In the genomic region with DNA sequence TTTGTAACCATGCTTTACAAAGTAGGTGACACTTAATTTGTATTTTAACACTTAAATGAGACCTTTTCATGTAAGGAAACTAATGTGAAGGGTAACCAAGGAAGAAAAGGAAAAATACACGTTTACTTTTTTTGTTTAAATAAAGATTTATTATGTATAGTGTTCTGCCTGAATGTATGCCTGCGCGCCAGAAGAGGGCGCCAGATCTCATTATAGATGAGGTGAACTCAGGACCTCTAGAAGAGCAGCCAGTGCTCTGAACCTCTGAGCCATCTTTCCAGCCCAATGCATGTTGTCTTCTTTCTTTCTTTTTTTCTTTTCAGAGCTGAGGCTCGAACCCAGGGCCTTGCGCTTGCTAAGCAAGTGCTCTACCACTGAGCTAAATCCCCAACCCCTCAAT, we compare ENCODE assay signal across 10 mouse cellular contexts. TPM values are rescaled to one million over a fixed set of nuclear protein-coding genes. Genes with fewer than 3 reads are reported as not detected.
DNase-seq lines count a peak whose midpoint lies in the region; ATAC-seq and TF ChIP-seq lines count a peak whose summit lies in the region.
"Had no signal": no experiment of that assay in that cellular context is flagged by ENCODE, and none has a peak within 500 bp of the region (broad histone marks: within the 10 kb centered on the region; RNA-seq: fewer than 3 reads in every experiment).

No protein-coding gene starts in this region.

- no peak for DNase-seq in cerebellum, adult 2 months
- DNase-seq in cerebellum, adult 11 months = no peak
- DNase-seq in left cerebral cortex, postnatal 4 days = peak; percentile 7
- DNase-seq in left cerebral cortex, postnatal 14 days (ENCODE audit: low spot score in 2 of 2) = no peak
- peak; percentile 6 for DNase-seq in c-Kit-positive CD71-negative TER-119-negative erythroid progenitor cells, embryonic 14.5 days (ENCODE audit: low read depth)
- DNase-seq in lung, embryonic 14.5 days = peak; percentile 52
- DNase-seq in left cerebral cortex, adult 8-10 months (ENCODE audit: low spot score in 2 of 2) = no peak

- no peak overlapping the region for H3K9ac ChIP-seq in lung, embryonic 14.5 days
- H3K9ac ChIP-seq in hindbrain, embryonic 12.5 days = no peak overlapping the region

- TF ChIP-seq CTCF in cerebellum, adult 2 months (IDR thresholded peaks at IDR 0.05; ENCODE audit: borderline replicate concordance, insufficient read depth, low read depth, low read length) = peak; percentile 26; the same call in 1 of the 2 replicates
- peak; percentile 50 for TF ChIP-seq CTCF in lung, embryonic 14.5 days (IDR thresholded peaks at IDR 0.05; ENCODE audit: low read depth)

- no peak overlapping the region for H3K27ac ChIP-seq in cerebellum, adult 2 months (ENCODE audit: insufficient read depth, low read length)
- H3K27ac ChIP-seq in lung, embryonic 14.5 days (ENCODE audit: low read depth) = no peak overlapping the region
- no peak overlapping the region for H3K27ac ChIP-seq in hindbrain, embryonic 12.5 days

- H3K4me3 ChIP-seq in cerebellum, adult 2 months (replicated peaks; ENCODE audit: insufficient read depth, low read depth, low read length) = no peak overlapping the region
- H3K4me3 ChIP-seq in lung, embryonic 14.5 days (ENCODE audit: low read depth, low read length) = no peak overlapping the region
- no peak overlapping the region for H3K4me3 ChIP-seq in hindbrain, embryonic 12.5 days
- H3K4me3 ChIP-seq: myocyte had no signal

- TF ChIP-seq POLR2A in cerebellum, adult 2 months (IDR thresholded peaks at IDR 0.05; ENCODE audit: borderline replicate concordance, insufficient read depth, low read length) = no peak

- no peaks in the 10 kb centered on the region for H3K9me3 ChIP-seq in lung, embryonic 14.5 days (ENCODE audit: low read depth, low read length)
- H3K9me3 ChIP-seq in hindbrain, embryonic 12.5 days (replicated peaks) = no peaks in the 10 kb centered on the region

- ATAC-seq in lung, embryonic 14.5 days (ENCODE audit: insufficient read depth) = no peak
- ATAC-seq in hindbrain, embryonic 12.5 days (ENCODE audit: low FRiP score) = no peak

- 21% methylated on average over 6 of the region's 6 CpGs for WGBS in cerebellum, adult 2 months
- 20% methylated on average over 6 of the region's 6 CpGs for WGBS in lung, embryonic 14.5 days
- WGBS in hindbrain, embryonic 12.5 days = 20% methylated on average over 6 of the region's 6 CpGs

- intact Hi-C loops in left cerebral cortex, postnatal 4 days (cut with DNase I) = no loop called here
- intact Hi-C loops in left cerebral cortex, postnatal 14 days (cut with DNase I) = no loop called here

- H3K4me2 ChIP-seq in lung, embryonic 14.5 days = no peak overlapping the region
- no peak overlapping the region for H3K4me2 ChIP-seq in hindbrain, embryonic 12.5 days (replicated peaks)

- H3K27me3 ChIP-seq in cerebellum, adult 2 months (ENCODE audit: control insufficient read depth, insufficient read depth, low read length) = no peaks in the 10 kb centered on the region
- H3K27me3 ChIP-seq in lung, embryonic 14.5 days (ENCODE audit: insufficient read depth, low read length) = no peaks in the 10 kb centered on the region
- no peaks in the 10 kb centered on the region for H3K27me3 ChIP-seq in hindbrain, embryonic 12.5 days

- H3K4me1 ChIP-seq in cerebellum, adult 2 months (ENCODE audit: control insufficient read depth, insufficient read depth, low read length) = no peaks in the 10 kb centered on the region
- no peaks in the 10 kb centered on the region for H3K4me1 ChIP-seq in lung, embryonic 14.5 days (ENCODE audit: insufficient read depth)
- no peaks in the 10 kb centered on the region for H3K4me1 ChIP-seq in hindbrain, embryonic 12.5 days

- no peaks in the 10 kb centered on the region for H3K36me3 ChIP-seq in lung, embryonic 14.5 days (ENCODE audit: insufficient read depth)
- H3K36me3 ChIP-seq in hindbrain, embryonic 12.5 days = no peaks in the 10 kb centered on the region

RNA-seq across cellular contexts. Expression of gene Gm648, which starts 23.1 kb away (rescaled TPM):
- not detected in 2 replicates for polyA plus RNA-seq in cerebellum, adult 2 months (2012; rRNA removed)
- not detected for total RNA-seq in left cerebral cortex, postnatal 4 days (2021)
- total RNA-seq in left cerebral cortex, postnatal 14 days (2021) = not detected
- not detected in 2 replicates for polyA plus RNA-seq in lung, embryonic 14.5 days (2014; fragmentation: Nextera tagmentation; extraction: Ambion mirVana)
- not detected for total RNA-seq in left cerebral cortex, adult 8-10 months (2022)
- polyA plus RNA-seq in hindbrain, embryonic 12.5 days (2016; fragmentation: Nextera tagmentation; extraction: Ambion mirVana) = not detected in 2 replicates
- total RNA-seq: hematopoietic stem cell, adult 5-6 weeks had no signal

RNA-seq across cellular contexts. Expression of gene Mmgt1, which starts 25.4 kb away (rescaled TPM):
- 27.3 and 27.4 TPM in 2 replicates for polyA plus RNA-seq in cerebellum, adult 2 months (2012; rRNA removed)
- 10 to 100 TPM; 37.0 to 37.2 TPM for total RNA-seq in left cerebral cortex, postnatal 4 days (2021)
- 10 to 100 TPM; 30.1 to 32.4 TPM for total RNA-seq in left cerebral cortex, postnatal 14 days (2021)
- 30.9 and 32.3 TPM in 2 replicates for polyA plus RNA-seq in lung, embryonic 14.5 days (2014; fragmentation: Nextera tagmentation; extraction: Ambion mirVana)
- total RNA-seq in left cerebral cortex, adult 8-10 months (2022) = 10 to 100 TPM; 23.4 to 29.5 (median 25.2) TPM
- 49.1 and 50.2 TPM in 2 replicates for polyA plus RNA-seq in hindbrain, embryonic 12.5 days (2016; fragmentation: Nextera tagmentation; extraction: Ambion mirVana)

RNA-seq across cellular contexts. Expression of gene Slc9a6, which starts 37.1 kb away (rescaled TPM):
- polyA plus RNA-seq in cerebellum, adult 2 months (2012; rRNA removed) = 97.5 and 97.8 TPM in 2 replicates
- 100 to 1,000 TPM; 103 to 116 TPM for total RNA-seq in left cerebral cortex, postnatal 4 days (2021)
- 10 to 100 TPM; 79.1 to 93.0 TPM for total RNA-seq in left cerebral cortex, postnatal 14 days (2021)
- 8.7 and 8.9 TPM in 2 replicates for polyA plus RNA-seq in lung, embryonic 14.5 days (2014; fragmentation: Nextera tagmentation; extraction: Ambion mirVana)
- 100 to 1,000 TPM in 3 of 4 experiments, 10 to 100 TPM in 1; 95.4 to 122 (median 108) TPM for total RNA-seq in left cerebral cortex, adult 8-10 months (2022)
- 35.9 and 38.4 TPM in 2 replicates for polyA plus RNA-seq in hindbrain, embryonic 12.5 days (2016; fragmentation: Nextera tagmentation; extraction: Ambion mirVana)

RNA-seq across cellular contexts. Expression of gene Gm10477, which starts 47.9 kb away (rescaled TPM):
- polyA plus RNA-seq in cerebellum, adult 2 months (2012; rRNA removed) = not detected in 2 replicates
- total RNA-seq in left cerebral cortex, postnatal 4 days (2021) = not detected
- total RNA-seq in left cerebral cortex, postnatal 14 days (2021) = not detected
- not detected in 2 replicates for polyA plus RNA-seq in lung, embryonic 14.5 days (2014; fragmentation: Nextera tagmentation; extraction: Ambion mirVana)
- total RNA-seq in left cerebral cortex, adult 8-10 months (2022) = not detected
- polyA plus RNA-seq in hindbrain, embryonic 12.5 days (2016; fragmentation: Nextera tagmentation; extraction: Ambion mirVana) = not detected in 2 replicates
- total RNA-seq: hematopoietic stem cell, adult 5-6 weeks had no signal
- polyA plus RNA-seq: myocyte had no signal

Comparison
In these comparisons a context has a peak if more than half of its experiments do, and no peak if none do; other contexts are left out.
1. DNase-seq: peak in left cerebral cortex, postnatal 4 days (single experiment), c-Kit-positive CD71-negative TER-119-negative erythroid progenitor cells, embryonic 14.5 days (single experiment) and lung, embryonic 14.5 days (single experiment); none in cerebellum, adult 2 months (0 of 2), cerebellum, adult 11 months (single experiment), left cerebral cortex, postnatal 14 days (0 of 2) and left cerebral cortex, adult 8-10 months (0 of 2).